Mouse (Mus musculus) intestine, postnatal 0 days (tissue): ENCODE measurements around the gene L1cam. TPM values are rescaled to one million over a fixed set of nuclear protein-coding genes. Genes with fewer than 3 reads are reported as not detected.

Experiments used
- ATAC-seq: fragments of 200-750 bp; cut with Nextera tagmentation; 2 replicates; pipeline ENCODE4 v1.8.0; 2017; ENCODE audit warnings: mild to moderate bottlenecking, moderate TSS enrichment, moderate library complexity
- H3K27ac ChIP-seq: fragments of 300-500 bp; sonication (generic); 2 replicates; pipeline ENCODE4 v1.5.1; 2014; ENCODE audit warnings: mild to moderate bottlenecking, low read depth, low read length, moderate library complexity
- H3K27me3 ChIP-seq: fragments of 300-500 bp; sonication (generic); replicated peaks from 2 replicates; pipeline ENCODE4 v1.6.1; 2014; ENCODE audit warnings: low read length, mixed read lengths; ENCODE audit not compliant: control insufficient read depth, insufficient read depth
- H3K36me3 ChIP-seq: fragments of 300-500 bp; sonication (generic); 2 replicates; pipeline ENCODE4 v1.6.1; 2014; ENCODE audit warnings: mild to moderate bottlenecking, moderate library complexity; ENCODE audit not compliant: control insufficient read depth, insufficient read depth
- H3K4me1 ChIP-seq: fragments of 300-500 bp; sonication (generic); replicated peaks from 2 replicates; pipeline ENCODE4 v1.6.1; 2014; ENCODE audit warnings: antibody characterized with exemption, low read length, mixed read lengths; ENCODE audit not compliant: control insufficient read depth, insufficient read depth
- H3K4me2 ChIP-seq: fragments of 300-500 bp; sonication (generic); replicated peaks from 2 replicates; pipeline ENCODE4 v1.6.1; 2014; ENCODE audit warnings: low read depth, mild to moderate bottlenecking, moderate library complexity
- H3K4me3 ChIP-seq: fragments of 300-500 bp; sonication (generic); 2 replicates; pipeline ENCODE4 v1.5.1; 2014; ENCODE audit warnings: low read depth, low read length
- H3K9ac ChIP-seq: fragments of 300-500 bp; sonication (generic); 2 replicates; pipeline ENCODE4 v1.6.1; 2014; ENCODE audit warnings: mild to moderate bottlenecking, low read depth, low read length
- H3K9me3 ChIP-seq: fragments of 300-500 bp; sonication (generic); 2 replicates; pipeline ENCODE4 v1.6.1; 2016; ENCODE audit warnings: mixed run types; ENCODE audit not compliant: control insufficient read depth
- CTCF ChIP-seq: sonication (generic); IDR thresholded peaks from 2 replicates; pipeline ENCODE4 v1.5.1; 2016; ENCODE audit warnings: low read depth, mild to moderate bottlenecking, control low read depth, antibody characterized with exemption, moderate library complexity
- WGBS: fragments of 180-500 bp; shearing (Covaris S2); extraction: QIAGEN DNeasy Blood & Tissue Kit; methylation state at CpG from one replicate; pipeline ENCODE4 v1.1.7; 2014; 5-methylcytosine and 5-hydroxymethylcytosine counted together
- polyA plus RNA-seq: library from polyadenylated mRNA; unstranded; fragments of >200 nt; fragmentation: Nextera tagmentation; extraction: Ambion mirVana; gene quantifications from 2 replicates; pipeline ENCODE4 v1.2.1, GENCODE M21; 2015

The L1cam gene
- polyA plus RNA-seq, 1 experiment from 2014 or later: 3.2 TPM

DNA sequence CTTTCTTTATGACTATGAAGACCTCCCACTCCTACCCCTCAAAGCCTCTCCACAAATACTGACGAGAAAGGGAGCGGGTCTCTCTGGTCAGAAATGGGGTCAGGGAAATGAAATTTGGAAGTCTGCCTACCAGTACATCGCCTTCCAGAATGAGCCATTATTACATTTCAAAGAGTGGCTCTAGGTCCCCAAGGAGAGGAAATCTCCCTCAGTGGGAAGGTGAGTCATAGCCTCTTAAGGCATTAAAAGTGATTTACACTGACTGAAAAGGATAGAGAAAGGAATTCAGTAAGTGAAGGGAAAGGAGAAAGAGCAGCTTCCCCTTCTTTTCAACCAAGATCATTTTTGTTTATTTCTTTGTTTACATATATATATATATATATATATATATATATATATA lies 59.2 kb downstream of the L1cam start:
- no peak overlapping the region for H3K9ac ChIP-seq
- no peak overlapping the region for H3K4me3 ChIP-seq
- WGBS: 85% methylated on average over 3 of the region's 3 CpGs
- no peak for ATAC-seq
- no peak overlapping the region for H3K27ac ChIP-seq
- H3K36me3 ChIP-seq: no peaks in the 10 kb centered on the region
- H3K9me3 ChIP-seq: no peaks in the 10 kb centered on the region
- no peak overlapping the region for H3K4me2 ChIP-seq
- no peak for TF ChIP-seq CTCF
- H3K27me3 ChIP-seq: no peaks in the 10 kb centered on the region
- H3K4me1 ChIP-seq: no peaks in the 10 kb centered on the region

DNA sequence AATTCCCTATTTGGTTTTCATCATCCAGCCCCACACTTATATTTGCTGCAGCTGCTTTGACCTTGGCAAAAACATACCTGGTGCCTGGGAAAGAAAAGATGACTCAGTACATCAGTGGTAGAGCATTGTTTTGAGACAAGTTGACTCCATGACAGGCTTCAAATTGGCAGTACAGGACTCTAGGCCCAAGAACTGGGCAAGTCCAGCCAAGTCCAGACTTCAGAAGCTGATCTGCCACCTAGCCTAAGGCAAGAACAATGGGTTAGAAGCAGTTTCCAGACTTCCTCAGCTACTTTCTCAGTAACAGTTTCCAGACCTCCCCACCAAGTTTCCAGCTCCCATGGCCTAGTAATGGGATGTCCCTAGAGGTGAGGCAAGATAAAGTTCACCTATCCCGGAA lies 60.2 kb downstream of the L1cam start:
- Histone ChIP-seq H3K9ac (no peak overlapping the region), H3K36me3 (no peaks in the 10 kb centered on the region), H3K4me3 (no peak overlapping the region), H3K9me3 (no peaks in the 10 kb centered on the region), H3K27ac (no peak overlapping the region), H3K27me3 (no peaks in the 10 kb centered on the region), H3K4me1 (no peaks in the 10 kb centered on the region), H3K4me2 (no peak overlapping the region)
- WGBS: 95% methylated on average over 1 of the region's 1 CpGs
- no peak for ATAC-seq
- TF ChIP-seq CTCF: no peak

DNA sequence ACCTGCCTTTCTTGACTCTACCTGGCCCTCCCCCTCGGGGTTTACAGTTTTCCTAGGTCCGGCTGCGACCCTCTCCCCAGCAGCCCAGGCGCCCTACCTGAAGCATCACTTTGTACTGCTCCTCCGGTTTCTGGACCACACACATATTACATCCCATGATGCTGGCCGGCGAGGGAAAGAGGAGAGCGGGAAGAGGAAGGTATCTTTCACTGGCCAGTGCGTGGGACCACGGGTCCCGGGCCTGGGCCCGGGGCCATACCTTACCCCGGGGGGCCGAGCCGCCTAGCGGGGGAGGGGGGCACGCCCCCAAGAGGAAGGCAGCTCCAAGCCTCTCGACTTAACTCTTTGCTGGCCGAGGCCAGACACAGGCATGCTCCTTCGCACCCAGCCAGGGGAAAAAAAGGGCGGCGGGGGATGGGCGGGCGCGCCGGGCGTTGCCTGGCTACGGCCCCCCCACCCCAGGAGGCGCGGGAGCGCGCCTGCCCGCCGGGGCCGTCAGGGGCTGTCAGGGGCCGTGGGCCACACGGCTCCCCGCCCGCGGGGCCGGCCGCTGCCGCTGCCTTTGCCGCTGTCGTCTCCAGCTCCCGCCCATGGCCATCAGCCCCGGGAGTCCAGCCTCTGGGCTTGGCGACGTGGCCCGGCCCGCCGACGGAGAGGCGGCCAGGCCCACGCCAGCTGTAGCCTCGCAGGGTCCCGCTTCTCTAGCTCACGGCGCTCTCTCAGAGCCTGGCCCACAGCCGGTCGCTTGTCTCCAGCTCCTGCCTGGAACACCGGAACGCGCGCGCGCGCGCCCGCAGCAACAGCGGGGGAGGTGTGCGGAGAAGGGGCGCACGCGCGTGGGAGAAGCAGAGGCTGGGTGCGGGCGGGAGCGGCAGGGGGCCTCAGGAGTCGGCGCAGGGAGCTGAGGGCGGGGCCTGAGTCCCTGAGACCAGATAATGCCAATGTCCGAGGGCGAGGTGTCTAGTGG lies 71.4 kb downstream of the L1cam start, which contains the start of gene Pdzd4:
Pdzd4 (minus strand) TSS at position 785 of the 967 bp plus-strand sequence.
- ATAC-seq: no peak
- Histone ChIP-seq H3K9me3 (no peaks in the 10 kb centered on the region), H3K4me2 (peak within 1 kb of the TSS; percentile 75), H3K27ac (no peak within 1 kb of the TSS), H3K27me3 (peaks cover 5% of the 10 kb centered on the region; the same call in 1 of the 2 replicates), H3K4me1 (no peaks in the 10 kb centered on the region), H3K9ac (peak within 1 kb of the TSS; percentile 41; the same call in 1 of the 2 replicates), H3K4me3 (peak within 1 kb of the TSS; percentile 50), H3K36me3 (no peaks in the 10 kb centered on the region)
- no peak for TF ChIP-seq CTCF
- WGBS: 20% methylated on average over 72 of the region's 84 CpGs

DNA sequence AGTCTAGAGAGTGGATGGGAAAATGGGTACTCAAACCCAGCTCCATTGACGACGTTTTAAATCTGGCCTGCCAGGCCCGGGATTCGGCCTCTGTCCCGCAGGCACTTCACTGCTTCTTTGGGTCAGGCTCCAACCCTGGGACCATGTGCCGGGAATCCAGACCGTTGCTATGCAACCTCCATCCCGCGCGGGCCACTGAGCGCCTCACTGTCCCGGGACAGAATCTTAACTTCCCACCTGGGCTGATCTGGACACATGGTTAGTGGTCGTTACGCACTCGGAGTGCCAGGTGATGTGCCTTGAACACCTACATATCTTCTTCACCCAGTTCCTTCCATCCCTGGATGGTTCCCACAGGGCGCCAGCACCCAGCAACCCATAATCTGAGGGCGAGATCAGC lies 72.2 kb downstream of the L1cam start:
- Histone ChIP-seq H3K27me3 (peaks cover 5% of the 10 kb centered on the region; the same call in 1 of the 2 replicates), H3K9ac (no peak overlapping the region), H3K9me3 (no peaks in the 10 kb centered on the region), H3K36me3 (no peaks in the 10 kb centered on the region), H3K4me3 (peak overlapping the region; percentile 50; the same call in 1 of the 2 replicates), H3K27ac (no peak overlapping the region), H3K4me1 (no peaks in the 10 kb centered on the region), H3K4me2 (peak overlapping the region; percentile 75)
- TF ChIP-seq CTCF: no peak
- no peak for ATAC-seq
- 29% methylated on average over 17 of the region's 17 CpGs for WGBS

DNA sequence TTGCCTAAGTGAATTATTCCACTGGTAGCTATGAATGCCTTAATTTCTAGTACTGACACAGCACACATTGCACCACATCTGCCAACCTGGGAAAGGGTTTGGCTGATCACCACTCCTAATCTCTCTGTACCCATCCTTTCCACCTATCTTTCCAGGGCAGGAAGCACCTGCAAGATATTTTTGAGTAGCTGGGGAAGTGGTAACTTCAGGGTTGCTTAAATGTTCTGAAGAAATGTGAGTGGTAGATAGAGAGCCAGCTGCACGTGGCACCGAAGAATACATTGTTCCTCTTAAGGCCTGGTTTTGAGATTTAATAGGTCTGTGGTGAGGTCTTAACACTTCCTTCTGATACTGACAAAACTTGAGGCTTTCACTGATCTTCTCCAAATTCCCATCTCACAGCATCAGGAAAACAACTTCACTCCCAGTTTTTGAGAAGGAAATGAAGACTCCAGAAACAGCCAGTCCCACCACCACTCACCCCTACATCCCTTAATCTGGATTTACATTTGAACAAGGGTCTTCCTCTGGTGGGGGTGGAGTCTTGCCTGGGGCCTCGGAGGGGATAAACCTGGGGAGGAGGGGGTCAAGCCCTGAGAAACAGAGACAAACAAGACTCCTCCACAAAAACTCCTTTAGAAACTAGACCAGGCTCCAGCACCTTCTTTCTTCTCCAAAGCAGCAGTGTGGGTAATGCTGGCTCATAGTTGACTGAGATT lies 79.2 kb downstream of the L1cam start:
- Histone ChIP-seq H3K36me3 (no peaks in the 10 kb centered on the region), H3K4me1 (no peaks in the 10 kb centered on the region), H3K4me3 (no peak overlapping the region), H3K4me2 (no peak overlapping the region), H3K9ac (no peak overlapping the region), H3K27ac (no peak overlapping the region), H3K9me3 (no peaks in the 10 kb centered on the region), H3K27me3 (no peaks in the 10 kb centered on the region)
- WGBS: 61% methylated on average over 3 of the region's 3 CpGs
- TF ChIP-seq CTCF: no peak
- ATAC-seq: no peak

DNA sequence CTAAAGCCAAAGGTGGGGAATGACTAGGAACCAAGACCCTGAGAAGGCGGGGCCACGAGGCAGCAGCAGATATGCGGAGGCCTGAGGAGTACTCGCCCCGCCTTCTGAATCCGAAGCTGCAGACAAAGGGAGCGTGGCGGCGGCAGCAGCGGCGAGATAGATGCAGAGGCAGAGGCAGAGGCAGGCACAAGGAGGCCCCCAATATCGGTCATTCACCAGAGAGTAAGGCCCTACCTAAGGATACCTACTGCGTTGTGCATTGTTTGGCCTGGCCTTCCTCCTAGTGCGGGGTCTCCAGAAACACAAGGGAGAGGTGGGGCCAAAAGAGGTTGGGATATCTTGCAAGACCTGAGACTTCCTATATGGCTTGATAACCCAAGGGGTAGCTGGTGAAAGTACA lies 80.8 kb downstream of the L1cam start:
- no peaks in the 10 kb centered on the region for H3K9me3 ChIP-seq
- H3K4me1 ChIP-seq: no peaks in the 10 kb centered on the region
- TF ChIP-seq CTCF: no peak
- no peaks in the 10 kb centered on the region for H3K36me3 ChIP-seq
- H3K4me2 ChIP-seq: peak overlapping the region; percentile 38
- no peaks in the 10 kb centered on the region for H3K27me3 ChIP-seq
- no peak overlapping the region for H3K27ac ChIP-seq
- H3K4me3 ChIP-seq: no peak overlapping the region
- ATAC-seq: no peak
- WGBS: 26% methylated on average over 14 of the region's 14 CpGs
- no peak overlapping the region for H3K9ac ChIP-seq
